ENCODE assay signal across 8 mouse cellular contexts in genomic region chr8:125568421-125568850, GRCm38 (mm10). TPM values are rescaled to one million over a fixed set of nuclear protein-coding genes. Genes with fewer than 3 reads are reported as not detected.
DNase-seq lines count a peak whose midpoint lies in the region; ATAC-seq and TF ChIP-seq lines count a peak whose summit lies in the region.

No protein-coding gene starts in this region.

- no peaks in the 10 kb centered on the region for H3K36me3 ChIP-seq in liver, embryonic 16.5 days (ENCODE audit: control insufficient read depth, insufficient read depth)
- H3K36me3 ChIP-seq in neural tube, embryonic 11.5 days (ENCODE audit: control insufficient read depth, insufficient read depth, low read length) = no peaks in the 10 kb centered on the region

- H3K4me1 ChIP-seq in cortical plate, adult 2 months (ENCODE audit: control insufficient read depth, insufficient read depth, low read length) = peaks cover 2% of the 10 kb centered on the region; the same call in 1 of the 2 replicates
- H3K4me1 ChIP-seq in liver, embryonic 16.5 days (ENCODE audit: control insufficient read depth, low read depth, low read length) = peaks cover 14% of the 10 kb centered on the region
- H3K4me1 ChIP-seq in neural tube, embryonic 11.5 days (ENCODE audit: control insufficient read depth, insufficient read depth, low read length) = peaks cover 16% of the 10 kb centered on the region

- peak; percentile 15; the same call in 1 of the 2 replicates for ATAC-seq in frontal cortex, adult (ENCODE audit: low TSS enrichment)
- peak; percentile 33 to 52; a peak in 2 of 4 replicates for ATAC-seq in hematopoietic stem cell, adult 5-6 weeks (replicated peaks in 1 of 2; ENCODE audit: insufficient read depth in 1 of 2, low FRiP score in 2 of 2, low TSS enrichment in 1 of 2, low read depth in 1 of 2, poor library complexity in 2 of 2, severe bottlenecking in 2 of 2)
- ATAC-seq in liver, embryonic 16.5 days (ENCODE audit: low read depth) = no peak
- no peak for ATAC-seq in neural tube, embryonic 11.5 days (ENCODE audit: insufficient read depth, low FRiP score, low TSS enrichment)
- ATAC-seq in inflammation-experienced regulatory T-cells, adult 6 months = no peak

- H3K4me2 ChIP-seq in liver, embryonic 16.5 days (ENCODE audit: low read depth, low read length) = peak overlapping the region; percentile 81
- peak overlapping the region; percentile 90 for H3K4me2 ChIP-seq in neural tube, embryonic 11.5 days (ENCODE audit: low read depth)

- TF ChIP-seq CTCF in cortical plate, adult 2 months (IDR thresholded peaks at IDR 0.05; ENCODE audit: extremely low read depth, insufficient read depth, low read length) = no peak

- H3K9ac ChIP-seq in liver, embryonic 16.5 days (ENCODE audit: low read depth, low read length) = peak overlapping the region; percentile 9; the same call in 1 of the 2 replicates
- H3K9ac ChIP-seq in neural tube, embryonic 11.5 days (ENCODE audit: low read length) = no peak overlapping the region

- no peak for DNase-seq in frontal cortex, postnatal 36 days (ENCODE audit: low spot score in 2 of 2)
- peak; percentile 58 to 69 for DNase-seq in B cell, adult 2 months
- no peak for DNase-seq in neural tube, embryonic 11.5 days (ENCODE audit: low spot score)

- no peak overlapping the region for H3K27ac ChIP-seq in cortical plate, adult 2 months (ENCODE audit: insufficient read depth, low read length)
- H3K27ac ChIP-seq in liver, embryonic 16.5 days (ENCODE audit: low read length) = no peak overlapping the region
- H3K27ac ChIP-seq in neural tube, embryonic 11.5 days (ENCODE audit: low read depth, low read length) = no peak overlapping the region

- no peak for TF ChIP-seq POLR2A in cortical plate, adult 2 months (IDR thresholded peaks at IDR 0.05; ENCODE audit: extremely low read depth, insufficient read depth, low read length)

- WGBS in liver, embryonic 16.5 days (ENCODE audit: insufficient replicate concordance) = under 1% methylated on average over 14 of the region's 14 CpGs
- 4% methylated on average over 14 of the region's 14 CpGs for WGBS in neural tube, embryonic 11.5 days

- H3K9me3 ChIP-seq in liver, embryonic 16.5 days (replicated peaks; ENCODE audit: control insufficient read depth, low read length) = no peaks in the 10 kb centered on the region
- no peaks in the 10 kb centered on the region for H3K9me3 ChIP-seq in neural tube, embryonic 11.5 days (ENCODE audit: control insufficient read depth, low read length)

- H3K27me3 ChIP-seq in liver, embryonic 16.5 days (ENCODE audit: control insufficient read depth, insufficient read depth, low read depth, low read length) = peaks cover 25% of the 10 kb centered on the region
- H3K27me3 ChIP-seq in neural tube, embryonic 11.5 days (ENCODE audit: control insufficient read depth, insufficient read depth, low read length) = 0 out of 2 replicates have a peak, but pooled peaks cover 2% of the 10 kb centered on the region

- H3K4me3 ChIP-seq in cortical plate, adult 2 months (ENCODE audit: insufficient read depth, low read length) = peak overlapping the region; percentile 77
- H3K4me3 ChIP-seq in liver, embryonic 16.5 days (ENCODE audit: low read depth, low read length) = peak overlapping the region; percentile 63
- H3K4me3 ChIP-seq in neural tube, embryonic 11.5 days (ENCODE audit: low read depth, low read length) = peak overlapping the region; percentile 74

RNA-seq across cellular contexts. Expression of gene Sipa1l2, which starts 1.2 kb away (rescaled TPM):
- polyA plus RNA-seq in cortical plate, adult 2 months (2012; rRNA removed) = 22.7 and 26.5 TPM in 2 replicates
- 0.94 and 2.4 TPM in 2 replicates for total RNA-seq in hematopoietic stem cell, adult 5-6 weeks (2017)
- polyA plus RNA-seq in liver, embryonic 16.5 days (2015; fragmentation: Nextera tagmentation; extraction: Ambion mirVana) = 0.83 and 1.1 TPM in 2 replicates
- 11.6 TPM in 2 replicates for polyA plus RNA-seq in neural tube, embryonic 11.5 days (2014; fragmentation: Nextera tagmentation; extraction: Ambion mirVana)
- 1 to 10 TPM in 2 of 3 experiments, under 1 TPM in 1; 0.39 to 2.2 (median 2.0) TPM for polyA plus RNA-seq in inflammation-experienced regulatory T-cells, adult 6 months (2017; shearing (Covaris generic))

Comparison
In these comparisons a context has a peak if more than half of its experiments do, and no peak if none do; other contexts are left out.
1. ATAC-seq: peak in frontal cortex, adult (single experiment) and hematopoietic stem cell, adult 5-6 weeks (2 of 2); none in liver, embryonic 16.5 days (single experiment), neural tube, embryonic 11.5 days (single experiment) and inflammation-experienced regulatory T-cells, adult 6 months (single experiment).
2. DNase-seq: peak in B cell, adult 2 months (2 of 2); none in frontal cortex, postnatal 36 days (0 of 2) and neural tube, embryonic 11.5 days (single experiment).
3. Peak in every context shown above with its lines, with median percentiles within 50 percentile points of each other: H3K4me3 ChIP-seq.